Mouse (Mus musculus): ENCODE measurements at regions not wholly inside any gene's neighbourhood (a gene's known extent, or its start where the extent isn't known, plus 50 kb on each side); places are given as distances from the start of the nearest gene placed in this dataset.
"Not testable (repeated sequence)": the region's sequence is repeated elsewhere in the genome, so short reads cannot be mapped to it uniquely, and the experiment has no call there.

DNA sequence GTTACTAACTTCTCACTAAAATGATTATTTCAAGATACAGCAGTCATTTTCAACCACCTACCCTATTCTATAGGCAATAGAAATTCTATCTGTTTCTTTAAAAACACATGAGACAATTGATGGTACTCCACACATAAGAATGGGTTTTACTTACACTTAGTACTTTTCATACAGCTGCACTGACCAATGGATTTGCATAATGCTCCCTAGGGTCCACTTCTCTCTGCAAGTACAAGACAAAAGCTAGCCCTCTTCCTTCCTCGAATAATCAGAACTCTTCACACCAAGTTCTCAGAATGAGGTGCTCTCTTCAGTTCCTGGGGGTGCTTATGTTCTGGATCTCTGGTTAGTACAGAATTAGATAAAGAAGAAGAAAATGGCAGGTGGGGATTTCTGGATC is 684.1 kb upstream of the Tacstd2 start:
- Histone ChIP-seq H3K36me3 (no peaks in the 10 kb centered on the region), H3K4me1 (no peaks in the 10 kb centered on the region), H3K27me3 (no peaks in the 10 kb centered on the region), H3K9ac (no peak overlapping the region), H3K27ac (no peak overlapping the region), H3K9me3 (replicated peaks) (no peaks in the 10 kb centered on the region), H3K4me2 (no peak overlapping the region), H3K4me3 (replicated peaks) (no peak overlapping the region)
- 69% methylated on average over 1 of the region's 1 CpGs for WGBS
- ATAC-seq (replicated peaks; ENCODE audit: low FRiP score): no peak

DNA sequence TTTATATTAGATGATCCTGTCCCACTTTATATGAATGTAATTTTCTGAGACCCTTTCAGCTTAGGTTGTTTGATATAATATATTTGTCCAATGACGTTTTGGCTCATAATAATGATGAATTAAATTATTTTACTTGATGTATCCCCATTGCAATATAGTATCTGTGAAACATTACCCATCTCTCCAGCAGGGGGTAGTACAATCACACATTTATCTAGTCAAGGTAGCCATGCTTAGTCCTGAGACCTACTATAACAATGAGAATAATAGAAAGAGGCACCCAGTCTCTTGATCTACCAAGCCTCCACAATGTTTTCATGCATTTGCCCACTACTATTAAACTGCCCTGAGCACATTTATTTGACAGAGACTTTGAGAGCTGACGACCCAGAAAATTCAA is 665.9 kb upstream of the Tacstd2 start:
- Histone ChIP-seq H3K4me2 (no peak overlapping the region), H3K4me3 (replicated peaks) (no peak overlapping the region)
- ATAC-seq (replicated peaks; ENCODE audit: low FRiP score): no peak

DNA sequence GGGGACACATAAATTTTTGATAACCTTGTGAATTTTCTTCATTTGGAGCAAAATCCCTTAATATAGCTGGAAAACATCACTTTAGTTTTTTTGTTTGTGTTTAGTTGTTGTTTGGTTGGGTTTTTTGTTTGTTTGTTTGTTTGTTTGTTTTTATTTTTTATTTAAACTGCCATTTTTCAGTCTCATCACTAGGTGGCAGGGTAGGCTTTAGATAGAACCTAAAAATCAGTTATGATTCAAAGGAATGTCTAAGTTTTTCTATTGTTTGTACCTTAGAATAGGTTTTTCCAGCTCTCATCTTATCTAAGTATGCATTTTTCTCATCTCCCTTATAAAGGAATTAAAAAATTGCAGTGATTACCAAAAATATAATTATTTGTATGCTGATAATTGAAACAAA is 662.4 kb upstream of the Tacstd2 start:
- Histone ChIP-seq H3K9ac (no peak overlapping the region), H3K4me2 (no peak overlapping the region), H3K27ac (no peak overlapping the region), H3K36me3 (no peaks in the 10 kb centered on the region), H3K27me3 (no peaks in the 10 kb centered on the region), H3K4me3 (replicated peaks) (no peak overlapping the region), H3K4me1 (no peaks in the 10 kb centered on the region), H3K9me3 (replicated peaks) (no peaks in the 10 kb centered on the region)
- no peak for ATAC-seq (replicated peaks; ENCODE audit: low FRiP score)

More for the DNA sequence above, 665.9 kb upstream of the Tacstd2 start:
- H3K27me3 ChIP-seq: no peaks in the 10 kb centered on the region
- no peak overlapping the region for H3K27ac ChIP-seq
- 41% methylated on average over 2 of the region's 2 CpGs for whole genome bisulfite sequencing
- H3K36me3 ChIP-seq: no peaks in the 10 kb centered on the region
- no peak overlapping the region for H3K9ac ChIP-seq
- H3K9me3 ChIP-seq (replicated peaks): no peaks in the 10 kb centered on the region
- no peaks in the 10 kb centered on the region for H3K4me1 ChIP-seq

DNA sequence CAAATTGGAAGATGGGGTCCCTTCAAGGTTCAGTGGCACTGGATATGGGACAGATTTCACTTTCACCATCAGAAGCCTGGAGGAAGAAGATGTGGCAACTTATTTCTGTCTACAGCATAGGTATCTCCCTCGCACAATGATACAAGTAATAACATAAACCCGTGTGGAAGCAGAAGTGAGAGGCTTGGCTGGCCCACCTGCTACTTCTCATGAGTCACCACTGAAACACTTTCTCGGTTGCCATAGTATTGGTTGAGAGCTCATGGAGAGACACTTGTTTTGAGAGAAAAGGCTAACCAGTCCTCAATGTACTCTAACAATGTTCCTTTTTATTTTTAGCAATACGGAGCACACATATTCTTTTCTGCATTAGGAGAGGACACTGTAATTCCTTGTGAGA is 629.2 kb upstream of the Tacstd2 start:
- Histone ChIP-seq H3K9me3 (replicated peaks) (no peaks in the 10 kb centered on the region), H3K4me2 (no peak overlapping the region), H3K9ac (no peak overlapping the region), H3K27me3 (no peaks in the 10 kb centered on the region), H3K36me3 (no peaks in the 10 kb centered on the region), H3K4me3 (replicated peaks) (no peak overlapping the region), H3K27ac (no peak overlapping the region), H3K4me1 (no peaks in the 10 kb centered on the region)
- WGBS: 66% methylated on average over 4 of the region's 4 CpGs
- no peak for ATAC-seq (replicated peaks; ENCODE audit: low FRiP score)

DNA sequence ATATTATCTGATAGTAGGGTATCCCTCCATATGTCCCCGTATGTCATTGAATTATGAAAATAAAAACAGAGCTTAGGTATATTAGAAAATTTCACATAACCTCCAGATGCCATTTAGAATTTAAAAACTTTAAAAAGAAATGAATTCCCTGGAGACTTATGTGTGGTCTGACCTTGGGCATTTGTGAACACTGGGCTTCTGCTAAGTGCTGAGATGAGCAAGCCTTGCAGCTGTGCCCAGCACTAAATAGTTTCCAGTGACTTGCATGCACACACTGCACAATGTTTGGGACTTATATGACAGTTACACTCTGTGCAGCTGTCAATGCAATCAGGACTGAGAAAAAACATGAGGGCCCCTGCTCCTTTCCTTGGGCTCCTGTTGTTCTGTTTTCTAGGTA is 628.5 kb upstream of the Tacstd2 start:
- H3K9me3 ChIP-seq (replicated peaks); H3K4me2 ChIP-seq; ATAC-seq (replicated peaks; ENCODE audit: low FRiP score); H3K27ac ChIP-seq; H3K27me3 ChIP-seq; H3K9ac ChIP-seq; H3K4me3 ChIP-seq (replicated peaks); H3K4me1 ChIP-seq; H3K36me3 ChIP-seq: not testable (repeated sequence)
- 90% methylated on average over 1 of the region's 1 CpGs for WGBS

DNA sequence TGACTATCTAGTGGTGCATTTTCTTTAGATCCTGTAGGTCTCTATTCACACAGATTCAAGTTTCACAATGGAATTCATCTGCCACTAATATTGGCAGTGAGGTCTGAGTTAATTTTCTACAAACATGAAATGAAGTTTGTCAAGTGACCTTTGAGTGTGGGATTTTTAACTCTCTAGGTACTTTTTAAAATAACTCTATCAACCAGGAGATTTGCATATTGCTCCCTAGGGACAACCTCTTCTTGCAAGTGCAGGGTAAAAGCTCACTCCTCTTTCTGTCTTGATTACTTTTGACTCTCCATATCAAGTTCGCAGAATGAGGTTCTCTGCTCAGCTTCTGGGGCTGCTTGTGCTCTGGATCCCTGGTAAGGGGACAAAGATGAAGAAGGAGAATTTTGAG is 616.0 kb upstream of the Tacstd2 start:
- Histone ChIP-seq H3K9ac (no peak overlapping the region), H3K27ac (no peak overlapping the region), H3K36me3 (no peaks in the 10 kb centered on the region), H3K4me3 (replicated peaks) (no peak overlapping the region), H3K27me3 (no peaks in the 10 kb centered on the region), H3K9me3 (replicated peaks) (no peaks in the 10 kb centered on the region), H3K4me1 (no peaks in the 10 kb centered on the region), H3K4me2 (no peak overlapping the region)
- 57% methylated on average over 1 of the region's 1 CpGs for WGBS
- no peak for ATAC-seq (replicated peaks; ENCODE audit: low FRiP score)

DNA sequence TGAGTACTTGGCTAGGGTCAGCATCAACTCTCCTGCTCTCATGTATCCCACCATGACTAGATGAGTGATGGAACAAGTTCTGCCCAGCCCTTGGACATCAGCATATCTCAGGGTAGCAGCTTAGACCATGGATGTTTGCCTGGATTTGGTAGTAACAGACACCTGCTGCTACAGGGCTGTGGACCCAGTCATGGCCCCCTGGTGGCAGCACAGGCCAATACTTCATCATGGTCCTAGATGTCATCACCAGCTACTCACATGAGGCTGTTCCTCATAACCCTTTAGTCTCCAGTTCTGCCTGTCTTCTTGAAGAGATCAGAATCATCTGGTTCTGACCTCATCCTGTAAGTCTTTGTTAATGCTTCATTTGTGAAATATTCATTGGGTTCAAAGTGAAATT is 566.9 kb upstream of the Tacstd2 start:
- Histone ChIP-seq H3K4me1 (no peaks in the 10 kb centered on the region), H3K9ac (no peak overlapping the region), H3K4me2 (no peak overlapping the region), H3K27ac (no peak overlapping the region), H3K9me3 (replicated peaks) (no peaks in the 10 kb centered on the region), H3K27me3 (no peaks in the 10 kb centered on the region), H3K36me3 (no peaks in the 10 kb centered on the region), H3K4me3 (replicated peaks) (no peak overlapping the region)
- ATAC-seq (replicated peaks; ENCODE audit: low FRiP score): no peak

Data from kidney, embryonic 15.5 days (tissue).